Mouse (Mus musculus) spleen, postnatal 0 days (tissue): ENCODE results near the gene Gnmt. TPM values are rescaled to one million over a fixed set of nuclear protein-coding genes. Genes with fewer than 3 reads are reported as not detected.

ENCODE experiments used
- polyA plus RNA-seq: library from polyadenylated mRNA; unstranded; fragments of >200 nt; fragmentation: Nextera tagmentation; extraction: Ambion mirVana; gene quantifications from 2 replicates; pipeline ENCODE4 v1.2.1, GENCODE M21; 2015

Gene Gnmt
- polyA plus RNA-seq: 0.81 and 1.1 TPM in 2 replicates

DNA sequence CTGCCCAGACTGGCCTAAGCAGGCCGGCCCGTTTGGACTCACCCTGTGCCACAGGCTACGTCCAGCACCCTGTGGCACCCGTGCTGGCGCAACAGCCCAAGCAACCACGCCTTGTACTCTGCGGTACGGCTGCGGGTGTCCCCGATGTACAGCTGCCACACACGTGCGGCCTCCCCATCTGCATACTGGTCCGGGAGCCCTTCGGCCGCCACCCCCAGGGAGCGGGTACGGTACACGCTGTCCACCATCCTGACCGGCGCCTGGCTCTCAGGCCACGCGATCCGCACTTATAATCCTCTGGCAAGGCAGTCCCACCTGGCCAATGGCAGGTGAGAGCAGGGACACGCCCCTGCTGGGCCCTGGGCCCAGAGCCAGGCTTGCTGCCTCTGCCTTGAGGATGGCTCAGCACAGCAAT lies at the start of gene Gnmt:
Gene Gnmt, minus strand, starts transcription at position 265 of the 415 bp plus-strand sequence.

DNA sequence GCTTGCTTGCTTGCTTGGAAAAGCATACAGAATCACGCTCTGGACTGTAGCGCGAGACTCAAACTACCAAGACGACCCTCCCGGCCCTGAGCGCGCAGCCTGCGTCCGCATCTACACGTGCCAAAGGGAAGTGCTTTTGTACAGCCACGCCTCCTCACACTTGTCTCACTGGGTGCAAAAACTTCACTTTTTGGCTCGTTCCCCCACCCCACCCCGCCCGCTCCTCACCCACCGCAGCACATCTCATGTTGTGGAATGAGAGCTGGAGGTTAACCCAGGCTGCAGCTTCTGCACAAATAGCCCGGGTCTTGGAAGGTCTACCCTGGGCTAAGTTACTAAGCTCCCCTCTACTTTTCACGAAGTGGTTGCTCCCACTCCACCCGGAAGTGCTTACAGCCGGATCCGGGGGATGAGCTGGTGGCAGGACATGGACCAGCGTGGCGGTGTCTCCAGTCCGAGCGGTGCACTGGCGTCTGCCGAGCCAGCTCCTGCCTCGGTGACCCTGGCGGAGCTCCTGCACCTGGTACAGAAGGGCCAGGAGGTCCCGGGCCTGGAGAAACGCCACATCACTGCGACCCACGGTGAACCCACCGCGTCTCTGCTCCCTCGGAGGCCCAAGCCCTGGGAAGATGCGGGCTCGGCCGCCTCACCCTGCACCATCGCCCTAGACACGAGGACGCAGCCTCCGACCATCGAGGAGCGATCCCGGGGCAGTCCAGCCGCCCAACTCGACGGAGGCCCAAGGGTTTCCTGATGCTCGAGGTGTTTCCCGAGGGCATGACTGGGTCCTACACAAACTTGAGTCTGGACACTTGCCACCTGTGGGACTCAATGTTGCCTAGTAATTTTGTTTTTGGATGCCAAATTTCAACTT lies 43.7 kb upstream of the Gnmt start, which contains the start of gene 2310039H08Rik:
Gene 2310039H08Rik, plus strand, starts transcription at position 232 of the 874 bp plus-strand sequence.

DNA sequence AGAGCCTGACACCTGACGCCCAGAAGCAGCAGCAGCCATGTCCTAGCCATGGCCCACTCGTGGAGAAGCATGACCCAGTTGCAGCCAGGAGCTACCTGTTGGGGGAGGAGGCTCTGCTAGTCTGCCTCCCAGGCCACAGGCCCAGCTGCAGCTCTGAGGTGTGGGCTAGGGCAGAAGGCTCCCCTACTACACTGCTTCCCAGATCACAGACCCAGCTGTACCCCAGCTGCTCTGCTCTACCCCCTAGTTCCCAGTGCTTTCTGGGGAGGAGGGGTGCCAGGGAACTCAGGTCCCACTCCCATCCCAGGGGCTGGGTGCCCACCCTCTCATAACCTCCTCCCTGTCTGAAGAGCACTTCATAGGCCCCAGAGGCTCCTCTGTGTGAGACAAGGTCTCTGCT lies 34.6 kb upstream of the Gnmt start, which contains the start of gene Ptcra:
Gene Ptcra, minus strand, starts transcription at position 169 of the 400 bp plus-strand sequence.

DNA sequence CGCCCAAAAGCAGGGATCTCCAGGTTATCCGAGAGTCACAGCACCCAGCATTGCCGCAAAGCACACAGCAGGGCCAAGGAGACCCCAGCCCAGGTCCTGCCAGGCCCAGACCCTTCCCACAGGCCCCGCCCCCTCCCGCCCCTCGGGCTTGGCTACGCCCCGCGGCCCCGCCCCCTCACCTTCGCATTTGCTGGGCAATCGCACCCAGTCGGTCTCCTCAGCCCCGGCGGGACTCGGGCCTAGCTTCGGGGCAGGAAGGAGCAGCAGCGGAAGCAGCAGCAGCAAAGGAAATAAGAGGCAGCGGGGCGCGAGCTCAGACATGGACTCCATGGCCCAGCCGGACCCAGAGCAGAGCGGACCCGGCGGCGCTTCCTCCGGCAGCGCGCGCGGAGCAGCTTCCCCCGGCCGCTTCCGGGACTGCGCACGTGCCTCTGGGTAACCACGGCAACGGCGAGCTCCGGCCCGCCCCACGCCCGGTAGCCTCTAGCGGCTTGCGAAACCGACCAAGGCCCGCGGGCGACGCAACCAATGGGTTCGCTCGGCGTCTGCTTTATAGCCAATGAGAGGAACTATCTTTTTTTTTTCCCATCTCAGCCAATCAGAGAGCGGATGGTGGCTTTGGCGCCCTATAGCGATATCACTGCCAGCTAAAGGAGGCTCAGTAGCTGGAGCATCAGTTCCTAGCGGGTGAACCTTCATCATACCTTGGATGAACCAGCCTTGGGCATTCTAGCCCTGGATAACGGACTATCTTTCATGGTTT lies 23.0 kb upstream of the Gnmt start, which contains the start of gene Cnpy3:
Gene Cnpy3, minus strand, starts transcription at position 421 of the 763 bp plus-strand sequence.

DNA sequence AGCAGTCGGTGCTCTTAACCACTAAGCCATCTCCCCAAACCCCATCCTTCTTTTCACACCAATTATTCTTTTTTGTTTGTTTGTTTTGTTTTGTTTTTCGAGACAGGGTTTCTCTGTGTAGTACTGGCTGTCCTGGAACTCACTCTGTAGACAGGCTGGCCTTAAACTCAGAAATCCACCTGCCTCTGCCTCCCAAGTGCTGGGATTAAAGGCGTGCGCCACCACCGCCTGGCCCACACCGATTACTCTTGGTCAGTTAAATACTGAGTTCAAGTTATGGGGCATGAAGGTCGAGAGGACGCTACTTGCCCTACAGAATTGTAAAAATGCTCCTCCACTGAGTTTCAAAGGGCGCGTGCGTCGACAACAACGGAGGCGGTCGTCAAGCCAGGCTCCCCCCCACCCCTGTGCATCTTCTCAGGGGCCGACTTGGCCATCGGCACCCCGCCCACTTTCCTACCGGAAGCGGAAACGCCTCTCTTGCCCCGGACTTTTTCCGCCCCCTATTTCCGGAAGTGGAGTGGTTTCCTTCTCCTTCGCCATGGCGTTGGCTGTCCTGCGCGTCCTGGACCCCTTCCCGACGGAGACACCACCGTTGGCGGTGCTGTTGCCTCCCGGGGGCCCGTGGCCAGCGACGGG lies 17.9 kb downstream of the Gnmt start, which contains the start of gene Pex6:
Gene Pex6, plus strand, starts transcription at position 505 of the 639 bp plus-strand sequence.

DNA sequence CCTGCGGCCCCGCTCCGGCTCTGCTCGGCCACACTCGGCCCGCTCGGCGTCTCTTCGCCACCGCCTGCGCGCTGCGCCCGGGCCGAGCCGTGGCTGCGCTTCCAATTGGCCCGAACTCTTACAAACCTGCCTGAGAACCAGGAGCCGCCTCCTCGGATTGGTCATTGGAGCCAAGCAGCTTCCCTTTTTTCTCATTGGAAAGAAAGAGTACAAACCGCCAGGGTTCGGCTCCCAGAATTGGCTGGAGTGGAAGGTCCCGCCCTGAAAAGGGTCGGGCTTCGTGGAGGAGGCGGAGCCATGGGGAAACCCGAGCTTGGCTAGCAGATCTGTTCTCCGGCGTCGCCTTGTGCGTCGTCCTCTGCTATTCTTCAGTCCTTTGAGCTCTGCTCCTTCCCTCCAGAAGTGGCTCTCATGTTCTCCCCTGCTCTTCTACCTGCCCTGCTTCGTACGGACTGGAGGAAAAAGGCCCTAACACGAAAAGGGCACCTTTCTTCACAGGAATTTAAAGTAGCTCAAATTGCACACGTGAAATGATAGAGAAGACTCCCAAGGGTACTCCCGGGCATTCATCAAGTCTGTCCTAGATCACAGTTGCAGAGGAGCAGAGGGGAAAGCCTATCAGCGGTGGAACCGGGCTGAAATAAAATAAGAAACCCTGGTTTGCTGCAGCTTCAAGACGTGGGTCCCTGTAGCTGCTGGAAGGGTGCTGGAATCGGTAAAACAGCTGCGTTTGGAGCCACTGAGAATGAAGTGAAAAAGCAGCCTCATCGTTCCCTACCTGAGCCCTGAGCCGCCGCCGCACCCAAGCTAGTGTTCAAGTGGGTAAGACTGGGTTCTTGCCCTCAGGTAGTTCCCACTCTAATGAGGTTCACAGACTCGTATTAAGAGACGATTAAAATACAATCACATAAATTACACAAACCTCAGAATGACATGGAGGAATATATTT lies 23.8 kb downstream of the Gnmt start, which contains the start of gene Ppp2r5d:
Gene Ppp2r5d, minus strand, starts transcription at position 225 of the 949 bp plus-strand sequence.

DNA sequence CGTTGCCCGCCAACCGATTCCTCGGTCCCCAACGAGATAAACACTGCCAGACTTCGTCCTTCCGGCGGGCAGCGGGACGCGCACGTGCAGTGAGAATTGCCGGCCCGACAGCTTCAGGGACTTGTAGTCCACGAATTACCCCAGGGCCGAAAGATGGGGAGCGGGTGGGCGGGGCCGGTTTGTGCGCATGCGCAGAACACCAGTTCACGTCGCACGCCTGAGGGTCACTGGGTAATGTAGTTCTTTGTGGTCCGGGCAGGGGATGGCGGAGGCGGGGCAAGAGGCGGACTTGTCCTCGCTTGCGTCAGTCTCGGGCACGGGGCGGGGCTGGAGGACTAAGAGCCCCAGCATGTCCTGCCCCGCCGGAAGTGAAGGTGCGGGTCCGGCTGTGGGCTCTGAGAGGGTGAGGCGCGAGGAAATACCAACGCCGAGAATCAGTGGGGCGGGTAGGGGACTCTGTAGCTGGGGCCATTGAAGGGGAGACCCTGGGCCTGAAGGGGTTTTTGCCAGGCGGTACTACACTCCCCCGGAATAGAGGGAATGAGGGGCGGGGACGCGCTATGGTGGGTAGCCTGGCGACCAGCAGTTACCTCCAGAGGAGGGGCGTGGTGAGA lies 48.1 kb downstream of the Gnmt start, which contains the start of gene Klhdc3:
Gene Klhdc3, minus strand, starts transcription at position 155 of the 614 bp plus-strand sequence.

DNA sequence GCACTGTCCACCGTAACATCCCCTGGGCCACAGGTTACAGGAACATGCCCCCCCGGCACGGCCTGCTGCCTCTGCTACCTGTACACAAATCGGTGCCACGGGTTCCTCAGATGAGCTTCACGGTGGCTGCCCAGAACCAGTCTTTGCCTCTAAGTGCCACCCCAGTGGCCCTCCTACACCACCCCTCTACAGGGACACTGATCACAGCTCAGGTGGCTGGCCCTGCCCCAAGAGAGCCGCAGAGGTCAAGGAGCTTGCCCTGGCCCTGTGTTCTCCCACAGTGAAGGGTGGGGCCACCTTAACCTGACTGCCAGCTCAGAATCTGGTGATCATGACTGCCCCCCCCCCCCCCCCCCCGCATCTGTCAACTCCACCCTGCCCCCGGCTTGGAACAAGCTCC lies 50.6 kb downstream of the Gnmt start, which contains the start of gene Mea1:
Gene Mea1, plus strand, starts transcription at position 378 of the 400 bp plus-strand sequence.

Other genes with a start within 250 kb of the Gnmt start
- gene Ttbk1, start 241.5 kb downstream of the Gnmt start, polyA plus RNA-seq: not detected in 2 replicates
- gene Dnph1, start 232.5 kb downstream of the Gnmt start, polyA plus RNA-seq: 27.4 and 31.3 TPM in 2 replicates
- gene Cul9, start 182.8 kb downstream of the Gnmt start, polyA plus RNA-seq: 1.4 and 1.5 TPM in 2 replicates
- gene Srf, start 173.0 kb downstream of the Gnmt start, polyA plus RNA-seq: 5.2 and 5.5 TPM in 2 replicates
- 20.2 and 28.0 TPM in 2 replicates for gene Ptk7, start 99.7 kb downstream of the Gnmt start, polyA plus RNA-seq
- 8.1 and 12.2 TPM in 2 replicates for gene Klc4, start 83.1 kb downstream of the Gnmt start, polyA plus RNA-seq
- 96.7 and 107 TPM in 2 replicates for gene Mrpl2, start 82.9 kb downstream of the Gnmt start, polyA plus RNA-seq
- gene Cul7, start 78.8 kb downstream of the Gnmt start, polyA plus RNA-seq: 11.8 and 15.2 TPM in 2 replicates
- 31.8 and 34.5 TPM in 2 replicates for gene Rrp36, start 54.8 kb downstream of the Gnmt start, polyA plus RNA-seq
- 58.9 and 66.0 TPM in 2 replicates for gene Mea1, start 50.4 kb downstream of the Gnmt start, polyA plus RNA-seq
- 74.7 and 78.1 TPM in 2 replicates for gene Klhdc3, start 48.3 kb downstream of the Gnmt start, polyA plus RNA-seq
- gene Ppp2r5d, start 24.1 kb downstream of the Gnmt start, polyA plus RNA-seq: 18.3 and 24.4 TPM in 2 replicates
- gene Pex6, start 17.7 kb downstream of the Gnmt start, polyA plus RNA-seq: 9.2 and 11.7 TPM in 2 replicates
- gene Cnpy3, start 23.0 kb upstream of the Gnmt start, polyA plus RNA-seq: 29.3 and 37.1 TPM in 2 replicates
- gene Ptcra, start 34.5 kb upstream of the Gnmt start, polyA plus RNA-seq: 0.10 and 0.30 TPM in 2 replicates
- gene 2310039H08Rik, start 43.5 kb upstream of the Gnmt start, polyA plus RNA-seq: 63.8 and 67.7 TPM in 2 replicates
- 83.3 and 83.9 TPM in 2 replicates for gene Rpl7l1, start 53.5 kb upstream of the Gnmt start, polyA plus RNA-seq
- gene Bicral, start 129.3 kb upstream of the Gnmt start, polyA plus RNA-seq: 3.3 and 3.9 TPM in 2 replicates
- gene Tbcc, start 161.5 kb upstream of the Gnmt start, polyA plus RNA-seq: 30.4 and 33.0 TPM in 2 replicates
- gene Prph2, start 181.3 kb upstream of the Gnmt start, polyA plus RNA-seq: not detected in 2 replicates